Mouse (Mus musculus) embryonic facial prominence, embryonic 13.5 days (tissue): ENCODE measurements around the gene Tmem132b. TPM values are rescaled to one million over a fixed set of nuclear protein-coding genes. Genes with fewer than 3 reads are reported as not detected.

Experiments
- ATAC-seq: fragments of 200-750 bp; cut with Nextera tagmentation; 2 replicates; pipeline ENCODE4 v1.8.0; 2017; ENCODE audit warnings: low read depth; ENCODE audit not compliant: insufficient number of reproducible peaks, insufficient read depth, low FRiP score, low TSS enrichment
- H3K27ac ChIP-seq: fragments of 300-500 bp; sonication (generic); 2 replicates; pipeline ENCODE4 v1.5.1; 2015; ENCODE audit warnings: moderate library complexity, mild to moderate bottlenecking, inconsistent platforms
- H3K27me3 ChIP-seq: fragments of 300-500 bp; sonication (generic); 2 replicates; pipeline ENCODE4 v1.6.1; 2015; ENCODE audit warnings: mild to moderate bottlenecking, inconsistent platforms
- H3K36me3 ChIP-seq: fragments of 300-500 bp; sonication (generic); 2 replicates; pipeline ENCODE4 v1.6.1; 2015; ENCODE audit warnings: mild to moderate bottlenecking, inconsistent platforms
- H3K4me1 ChIP-seq: fragments of 300-500 bp; sonication (generic); 2 replicates; pipeline ENCODE4 v1.6.1; 2015; ENCODE audit warnings: inconsistent platforms
- H3K4me2 ChIP-seq: fragments of 300-500 bp; sonication (generic); 2 replicates; pipeline ENCODE4 v1.6.1; 2015; ENCODE audit warnings: moderate library complexity, mild to moderate bottlenecking, inconsistent platforms
- H3K4me3 ChIP-seq: fragments of 300-500 bp; sonication (generic); 2 replicates; pipeline ENCODE4 v1.5.1; 2015; ENCODE audit warnings: mild to moderate bottlenecking, inconsistent platforms
- H3K9ac ChIP-seq: fragments of 300-500 bp; sonication (generic); 2 replicates; pipeline ENCODE4 v1.6.1; 2015; ENCODE audit warnings: mild to moderate bottlenecking, inconsistent platforms
- H3K9me3 ChIP-seq: fragments of 300-500 bp; sonication (generic); 2 replicates; pipeline ENCODE4 v1.6.1; 2016; ENCODE audit warnings: inconsistent platforms
- WGBS: fragments of 180-500 bp; shearing (Covaris S2); methylation state at CpG from one replicate; pipeline ENCODE4 v1.1.7; 2015; ENCODE audit warnings: mixed read lengths; 5-methylcytosine and 5-hydroxymethylcytosine counted together
- polyA plus RNA-seq: library from polyadenylated mRNA; unstranded; fragments of >200 nt; fragmentation: Nextera tagmentation; extraction: Ambion mirVana; gene quantifications from 2 replicates; pipeline ENCODE4 v1.2.1, GENCODE M21; 2015

Gene Tmem132b
- polyA plus RNA-seq, 1 experiment from 2014 or later: 0.11 TPM

DNA sequence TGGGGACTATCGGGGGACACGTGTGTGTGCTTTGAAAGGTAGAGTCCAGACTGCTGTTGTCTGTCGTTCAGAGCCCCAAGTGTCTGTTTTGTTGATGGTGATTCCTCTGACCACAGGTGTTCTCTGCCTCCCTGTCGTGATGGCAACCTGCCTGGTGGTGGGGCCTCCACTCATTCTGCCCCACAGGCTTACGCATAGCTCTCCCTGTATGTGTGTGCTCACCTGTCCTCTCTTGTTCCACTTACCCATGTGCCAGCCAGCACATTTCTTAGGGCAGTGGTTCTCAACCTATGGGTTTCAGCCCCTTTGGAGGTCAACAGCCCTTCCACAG lies 38.5 kb upstream of the Tmem132b start:
- H3K4me2 ChIP-seq: no peak overlapping the region
- no peaks in the 10 kb centered on the region for H3K9me3 ChIP-seq
- peaks cover 60% of the 10 kb centered on the region for H3K36me3 ChIP-seq
- H3K27me3 ChIP-seq: no peaks in the 10 kb centered on the region
- no peak overlapping the region for H3K4me3 ChIP-seq
- H3K9ac ChIP-seq: no peak overlapping the region
- peaks cover 3% of the 10 kb centered on the region; the same call in 1 of the 2 replicates for H3K4me1 ChIP-seq
- 61% methylated on average over 5 of the region's 5 CpGs for WGBS
- H3K27ac ChIP-seq: no peak overlapping the region
- ATAC-seq: no peak

DNA sequence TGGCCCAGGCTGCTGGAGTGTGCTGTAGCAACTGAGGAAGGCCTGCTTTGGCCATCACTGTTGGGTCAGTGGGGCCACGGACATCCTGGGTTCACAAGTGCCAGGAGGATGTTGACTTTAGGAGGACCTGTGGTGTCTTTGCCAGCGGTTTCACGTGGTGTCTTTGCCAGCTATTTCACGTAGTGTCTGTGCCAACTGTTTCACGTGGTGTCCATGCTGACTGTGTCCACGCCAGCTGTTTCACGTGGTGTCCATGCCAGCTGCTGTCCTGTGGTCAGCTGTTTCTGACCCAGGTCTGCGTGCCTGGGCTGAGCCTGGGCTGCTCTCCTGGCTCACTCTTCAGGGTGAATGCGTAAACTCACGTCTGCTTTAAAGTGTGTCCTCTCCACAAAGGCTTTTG lies 35.9 kb upstream of the Tmem132b start:
- Histone ChIP-seq H3K9me3 (no peaks in the 10 kb centered on the region), H3K4me3 (no peak overlapping the region), H3K27ac (no peak overlapping the region), H3K4me2 (no peak overlapping the region), H3K9ac (no peak overlapping the region), H3K4me1 (no peaks in the 10 kb centered on the region), H3K36me3 (peaks cover 61% of the 10 kb centered on the region), H3K27me3 (no peaks in the 10 kb centered on the region)
- 92% methylated on average over 10 of the region's 10 CpGs for WGBS
- no peak for ATAC-seq

DNA sequence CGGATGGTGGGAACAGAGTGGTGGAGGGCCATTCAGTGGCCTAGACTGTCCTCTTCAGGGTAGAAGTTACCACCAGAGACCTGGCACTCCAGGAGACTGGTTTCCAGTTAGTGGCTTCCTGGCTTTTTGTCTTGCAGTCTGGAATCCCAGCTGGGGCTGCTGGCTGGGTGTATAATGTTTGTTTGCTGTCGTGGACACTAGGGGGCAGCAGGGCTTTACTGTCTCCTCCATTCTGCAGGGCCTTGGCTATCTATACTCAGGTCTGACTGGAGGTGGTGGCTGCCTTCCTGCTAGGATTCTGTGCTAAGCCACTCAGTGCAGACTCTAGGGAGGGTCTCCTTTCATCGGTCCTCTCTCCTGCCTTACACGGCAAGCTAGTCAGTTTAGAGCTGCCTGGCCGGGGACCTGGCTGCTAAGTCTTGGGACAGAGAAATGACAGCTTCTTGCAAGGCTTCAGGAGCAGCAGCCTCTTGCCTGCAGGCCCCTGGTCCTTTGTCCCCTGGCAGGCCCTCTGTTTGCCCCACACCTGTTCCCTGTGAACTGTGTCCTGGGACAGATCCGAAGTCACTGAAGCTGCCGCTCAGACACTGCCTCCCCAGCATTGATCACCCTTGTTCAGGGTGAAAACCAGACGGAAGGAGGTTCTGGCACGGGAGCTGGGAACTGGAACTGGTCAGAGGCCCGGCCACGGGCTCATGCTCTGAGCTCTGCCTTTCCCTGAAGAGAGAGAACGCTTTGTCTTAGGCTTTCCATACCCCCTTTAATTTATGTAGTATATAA lies 33.6 kb upstream of the Tmem132b start:
- Histone ChIP-seq H3K4me2 (no peak overlapping the region), H3K36me3 (peaks cover 53% of the 10 kb centered on the region), H3K27ac (no peak overlapping the region), H3K27me3 (no peaks in the 10 kb centered on the region), H3K4me1 (0 out of 2 replicates have a peak, but pooled peaks cover 2% of the 10 kb centered on the region), H3K9ac (0 out of 2 replicates have a peak overlapping the region, but pooled peaks have one; percentile 27), H3K4me3 (no peak overlapping the region), H3K9me3 (no peaks in the 10 kb centered on the region)
- 64% methylated on average over 12 of the region's 12 CpGs for WGBS
- ATAC-seq: no peak

DNA sequence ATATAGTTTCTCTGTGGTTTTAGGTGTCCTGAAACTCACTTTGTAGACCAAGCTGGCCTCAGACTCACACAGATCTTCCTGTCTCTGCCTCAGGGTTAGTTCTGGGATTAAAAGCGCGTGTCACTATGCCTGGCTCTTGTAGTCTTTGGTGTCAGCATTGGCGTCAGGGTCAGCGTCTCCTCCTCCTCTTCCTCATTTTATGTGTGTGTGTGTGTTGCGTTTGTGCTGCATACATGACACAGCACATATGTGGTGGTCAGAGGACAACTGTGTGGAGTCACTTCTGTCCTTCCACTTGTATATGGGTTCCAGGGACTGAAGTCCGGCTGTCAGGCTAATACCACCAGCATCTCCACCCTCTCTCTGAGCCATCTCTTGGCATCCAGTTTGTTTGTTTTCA lies 30.1 kb upstream of the Tmem132b start:
- Histone ChIP-seq H3K9me3 (no peaks in the 10 kb centered on the region), H3K27me3 (no peaks in the 10 kb centered on the region), H3K36me3 (peaks cover 58% of the 10 kb centered on the region), H3K4me3 (no peak overlapping the region), H3K4me2 (no peak overlapping the region), H3K9ac (no peak overlapping the region), H3K4me1 (0 out of 2 replicates have a peak, but pooled peaks cover 2% of the 10 kb centered on the region), H3K27ac (no peak overlapping the region)
- no peak for ATAC-seq
- WGBS: 89% methylated on average over 6 of the region's 6 CpGs

DNA sequence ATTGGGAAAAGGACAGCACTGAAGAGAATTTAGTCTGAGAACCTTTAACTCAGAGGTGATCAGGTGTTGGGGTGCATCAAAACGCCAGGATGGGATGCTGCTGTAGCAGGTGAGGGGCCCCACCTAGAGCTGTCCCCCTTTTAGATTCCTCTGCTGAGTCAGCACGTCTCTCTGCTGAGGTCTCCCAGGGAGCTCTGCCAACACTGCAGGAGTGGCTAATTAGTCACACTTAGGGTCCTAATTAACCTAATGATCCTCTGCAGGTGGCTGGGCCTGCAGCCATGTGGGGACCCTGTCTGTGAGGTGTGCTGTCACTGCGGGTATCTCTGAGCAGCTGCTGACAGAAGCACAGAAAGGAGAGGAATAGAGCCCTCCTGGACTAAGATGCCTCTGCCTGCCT lies 29.4 kb upstream of the Tmem132b start:
- ATAC-seq: no peak
- peaks cover 62% of the 10 kb centered on the region for H3K36me3 ChIP-seq

DNA sequence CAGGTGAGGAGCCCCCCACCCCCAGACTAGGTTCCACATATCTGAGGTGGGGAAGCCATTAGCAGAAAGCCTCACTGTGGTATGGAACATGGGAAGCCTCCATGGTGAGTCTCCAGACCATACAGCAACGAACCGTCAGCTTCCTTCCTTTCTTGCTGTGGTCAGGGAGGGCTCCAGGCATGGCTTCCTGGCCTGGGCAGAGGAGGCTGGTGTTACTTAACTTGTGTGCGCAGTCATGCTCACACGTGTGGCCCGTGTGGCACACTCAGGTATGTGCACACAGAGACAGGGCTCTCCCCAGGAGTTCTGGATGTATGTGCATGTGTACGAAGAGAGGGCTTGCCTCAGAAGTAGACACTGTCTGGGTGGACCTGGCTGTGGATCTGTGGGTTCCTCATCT lies 27.9 kb upstream of the Tmem132b start:
- Histone ChIP-seq H3K36me3 (peaks cover 74% of the 10 kb centered on the region), H3K27me3 (no peaks in the 10 kb centered on the region), H3K4me1 (0 out of 2 replicates have a peak, but pooled peaks cover 2% of the 10 kb centered on the region), H3K9me3 (no peaks in the 10 kb centered on the region), H3K4me2 (no peak overlapping the region), H3K9ac (no peak overlapping the region), H3K4me3 (no peak overlapping the region), H3K27ac (no peak overlapping the region)
- no peak for ATAC-seq
- WGBS: 95% methylated on average over 6 of the region's 6 CpGs

More for the DNA sequence above, 29.4 kb upstream of the Tmem132b start:
- Histone ChIP-seq H3K4me2 (no peak overlapping the region), H3K9ac (no peak overlapping the region), H3K9me3 (no peaks in the 10 kb centered on the region), H3K27me3 (no peaks in the 10 kb centered on the region), H3K4me1 (0 out of 2 replicates have a peak, but pooled peaks cover 2% of the 10 kb centered on the region), H3K4me3 (no peak overlapping the region), H3K27ac (no peak overlapping the region)
- WGBS: 28% methylated on average over 3 of the region's 3 CpGs

DNA sequence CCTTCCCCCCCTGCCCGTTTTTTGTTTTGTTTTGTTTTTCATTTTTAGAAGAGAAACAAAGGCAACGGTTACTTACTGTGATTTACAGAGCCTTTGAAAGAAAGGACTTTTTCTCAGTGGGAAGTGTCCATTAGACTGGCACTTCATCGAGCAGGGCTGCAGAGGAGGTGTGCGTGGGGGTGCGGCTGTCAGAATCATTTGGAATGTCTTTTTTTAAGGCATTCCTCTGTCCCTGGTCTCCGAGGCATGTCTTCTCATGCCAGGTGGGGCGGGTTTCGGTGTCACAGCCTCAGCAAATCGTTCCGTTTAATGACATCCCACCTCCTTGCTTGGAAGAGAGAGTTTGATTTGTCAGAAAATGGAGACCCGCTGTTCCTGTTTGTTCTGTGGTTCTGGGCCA lies 26.9 kb upstream of the Tmem132b start:
- Histone ChIP-seq H3K9ac (no peak overlapping the region), H3K4me2 (no peak overlapping the region), H3K27ac (no peak overlapping the region), H3K9me3 (no peaks in the 10 kb centered on the region), H3K27me3 (no peaks in the 10 kb centered on the region), H3K4me1 (0 out of 2 replicates have a peak, but pooled peaks cover 2% of the 10 kb centered on the region), H3K36me3 (peaks cover 77% of the 10 kb centered on the region), H3K4me3 (no peak overlapping the region)
- ATAC-seq: no peak
- 71% methylated on average over 11 of the region's 11 CpGs for WGBS

DNA sequence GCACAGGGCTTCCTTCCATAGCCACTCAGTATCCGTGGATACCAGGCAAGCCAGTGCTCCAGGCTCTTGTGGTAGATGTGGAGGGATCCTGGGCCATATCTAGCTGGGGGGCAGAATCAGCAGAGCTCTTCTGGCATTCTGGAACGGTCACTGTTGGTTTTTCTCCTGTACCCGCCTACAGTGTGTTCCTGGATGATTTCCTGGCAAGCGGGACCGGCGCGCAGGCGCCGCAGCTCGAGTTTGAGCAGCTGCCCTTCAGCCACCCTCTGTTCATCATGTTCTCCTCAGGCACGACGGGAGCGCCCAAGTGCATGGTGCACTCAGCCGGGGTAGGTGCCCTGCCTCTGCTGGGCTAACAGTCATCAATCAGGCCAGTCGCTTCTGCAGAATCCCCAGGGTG lies 25.6 kb upstream of the Tmem132b start:
- Histone ChIP-seq H3K36me3 (peaks cover 77% of the 10 kb centered on the region), H3K4me2 (no peak overlapping the region), H3K9me3 (no peaks in the 10 kb centered on the region), H3K27ac (no peak overlapping the region), H3K4me1 (0 out of 2 replicates have a peak, but pooled peaks cover 2% of the 10 kb centered on the region), H3K27me3 (no peaks in the 10 kb centered on the region), H3K4me3 (no peak overlapping the region), H3K9ac (no peak overlapping the region)
- no peak for ATAC-seq
- WGBS: 89% methylated on average over 15 of the region's 15 CpGs

DNA sequence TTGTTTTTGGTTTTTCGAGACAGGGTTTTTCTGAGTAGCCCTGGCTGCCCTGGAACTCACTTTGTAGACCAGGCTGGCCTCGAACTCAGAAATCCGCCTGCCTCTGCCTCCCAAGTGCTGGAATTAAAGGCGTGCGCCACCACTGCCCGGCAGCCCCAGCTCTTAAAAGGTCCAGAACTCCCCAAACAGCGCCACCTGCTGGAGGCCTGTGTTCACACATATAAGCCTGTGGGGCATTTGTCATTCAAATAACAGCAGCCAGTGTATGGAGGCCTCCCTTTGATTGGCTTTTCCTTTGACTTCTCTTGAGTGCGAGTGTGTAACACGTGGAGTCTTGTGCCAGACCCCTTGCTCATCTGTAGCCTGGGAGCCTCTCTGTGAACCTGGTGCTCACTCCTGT lies 24.0 kb upstream of the Tmem132b start:
- H3K4me1 ChIP-seq: no peaks in the 10 kb centered on the region
- H3K4me3 ChIP-seq: no peak overlapping the region
- H3K9ac ChIP-seq: no peak overlapping the region
- ATAC-seq: no peak
- H3K9me3 ChIP-seq: no peaks in the 10 kb centered on the region
- H3K27ac ChIP-seq: no peak overlapping the region
- 90% methylated on average over 9 of the region's 9 CpGs for WGBS
- H3K36me3 ChIP-seq: peaks cover 86% of the 10 kb centered on the region
- H3K27me3 ChIP-seq: no peaks in the 10 kb centered on the region
- no peak overlapping the region for H3K4me2 ChIP-seq

DNA sequence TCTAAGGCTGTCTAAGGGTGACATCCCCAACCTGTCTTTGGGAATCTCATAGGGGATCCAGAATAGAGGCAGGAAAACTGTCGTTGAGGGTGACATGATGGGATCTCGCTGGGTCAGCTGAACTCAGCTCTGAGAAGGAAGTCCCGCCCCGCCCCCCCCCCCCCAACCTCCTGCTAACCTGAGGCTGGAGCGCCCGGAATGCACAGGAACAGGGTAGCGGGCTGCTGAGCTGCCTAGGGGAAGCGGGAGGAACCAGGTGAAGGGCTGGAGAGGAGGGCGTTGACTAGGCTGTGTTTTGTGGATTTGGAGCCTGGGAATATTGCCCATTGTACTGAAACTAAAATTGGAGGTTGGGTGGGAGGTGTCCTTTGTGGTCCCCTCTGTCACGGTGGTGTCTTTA lies 23.6 kb upstream of the Tmem132b start:
- H3K27me3 ChIP-seq: no peaks in the 10 kb centered on the region
- no peak overlapping the region for H3K27ac ChIP-seq
- no peaks in the 10 kb centered on the region for H3K9me3 ChIP-seq
- 91% methylated on average over 10 of the region's 10 CpGs for WGBS
- H3K4me1 ChIP-seq: no peaks in the 10 kb centered on the region
- no peak overlapping the region for H3K4me3 ChIP-seq
- no peak for ATAC-seq
- H3K4me2 ChIP-seq: no peak overlapping the region
- H3K9ac ChIP-seq: no peak overlapping the region
- peaks cover 86% of the 10 kb centered on the region for H3K36me3 ChIP-seq

DNA sequence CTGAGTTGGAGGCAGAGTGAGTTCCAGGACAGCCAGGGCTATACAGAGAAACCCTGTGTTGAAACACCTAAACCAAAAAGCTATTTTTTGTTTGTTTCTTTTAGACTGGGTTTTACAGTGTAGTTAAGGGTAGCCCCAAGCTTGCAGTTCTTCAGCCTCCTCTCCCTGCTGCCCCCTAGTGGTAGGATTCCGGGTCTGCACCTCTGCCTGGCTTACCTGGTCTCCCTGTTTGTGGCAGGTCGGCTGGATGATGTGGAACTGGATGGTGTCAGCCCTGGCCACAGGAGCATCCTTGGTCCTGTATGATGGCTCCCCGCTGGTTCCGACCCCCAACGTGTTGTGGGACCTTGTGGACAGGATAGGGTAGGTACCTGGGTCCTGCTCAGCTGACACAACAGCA lies 22.0 kb upstream of the Tmem132b start:
- WGBS: 57% methylated on average over 5 of the region's 5 CpGs
- no peak overlapping the region for H3K9ac ChIP-seq
- no peak overlapping the region for H3K4me2 ChIP-seq
- H3K36me3 ChIP-seq: peaks cover 87% of the 10 kb centered on the region
- H3K4me3 ChIP-seq: no peak overlapping the region
- H3K4me1 ChIP-seq: no peaks in the 10 kb centered on the region
- H3K9me3 ChIP-seq: no peaks in the 10 kb centered on the region
- no peak for ATAC-seq
- H3K27me3 ChIP-seq: no peaks in the 10 kb centered on the region
- H3K27ac ChIP-seq: no peak overlapping the region

DNA sequence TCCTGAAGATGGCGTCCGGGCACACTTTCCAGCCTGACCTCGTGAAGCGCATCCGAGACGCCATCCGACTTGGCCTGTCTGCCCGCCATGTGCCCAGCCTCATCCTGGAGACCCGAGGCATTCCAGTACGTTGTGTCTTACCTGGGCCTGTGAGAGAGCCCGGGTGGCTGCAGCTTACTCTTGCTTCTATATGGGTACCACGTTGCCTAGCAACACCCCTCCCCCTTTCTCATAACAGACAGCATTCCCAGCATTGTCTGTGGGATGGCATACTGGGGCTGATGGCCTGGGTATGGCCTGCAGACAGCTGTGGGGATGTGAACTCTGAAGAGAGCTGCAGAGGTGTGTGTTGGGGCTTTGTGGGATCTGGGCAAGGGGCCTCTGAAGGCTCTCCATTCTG lies 16.6 kb upstream of the Tmem132b start:
- Histone ChIP-seq H3K9me3 (no peaks in the 10 kb centered on the region), H3K4me2 (no peak overlapping the region), H3K4me1 (no peaks in the 10 kb centered on the region), H3K36me3 (peaks cover 79% of the 10 kb centered on the region), H3K9ac (no peak overlapping the region), H3K27ac (no peak overlapping the region), H3K27me3 (no peaks in the 10 kb centered on the region), H3K4me3 (no peak overlapping the region)
- no peak for ATAC-seq
- WGBS: 87% methylated on average over 12 of the region's 12 CpGs
